Mouse (Mus musculus): ENCODE results near the gene Gnpnat1. TPM values are rescaled to one million over a fixed set of nuclear protein-coding genes. Genes with fewer than 3 reads are reported as not detected.

Gene Gnpnat1
- 0.52 and 1.6 TPM in 2 replicates for polyA plus RNA-seq (2012; rRNA removed; ENCODE audit: low replicate concordance)

GRCm38 (mm10) chr14:45404813-45405212 lies at the start of gene Gnpnat1:
Gnpnat1 (minus strand) TSS chr14:45404913.

GRCm38 (mm10) chr14:45350931-45351859 lies 53.5 kb downstream of the Gnpnat1 start, which contains the start of gene Styx:
Styx (plus strand) TSS chr14:45351093.

DNA sequence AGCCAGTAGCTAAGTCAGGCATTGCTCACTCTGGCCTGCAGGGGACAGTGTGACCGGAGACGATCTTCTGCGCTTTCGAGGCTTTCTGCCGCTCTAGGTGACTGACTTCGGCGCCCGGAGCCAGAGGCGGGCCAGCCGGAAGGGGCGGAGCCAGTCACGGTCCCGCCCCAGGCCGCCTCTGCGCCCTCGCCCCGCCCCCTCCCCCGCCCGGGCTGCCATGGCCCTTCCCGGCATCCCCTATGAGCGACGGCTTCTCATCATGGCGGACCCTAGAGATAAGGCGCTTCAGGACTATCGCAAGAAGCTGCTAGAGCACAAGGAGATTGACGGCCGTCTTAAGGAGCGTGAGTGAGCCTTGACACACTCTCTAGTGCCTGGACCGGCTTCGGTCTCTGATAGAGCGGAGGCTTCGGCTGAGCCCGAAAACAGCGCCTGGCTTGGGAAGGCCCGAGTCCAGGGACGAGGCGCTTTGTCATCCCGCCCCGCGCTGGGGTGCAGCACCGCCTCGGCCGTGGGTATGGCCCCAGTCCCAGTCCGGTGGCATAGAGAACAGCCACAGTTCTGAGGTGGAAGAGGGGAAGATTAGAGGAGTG lies 75.0 kb downstream of the Gnpnat1 start, which contains the start of gene Psmc6:
TSS of gene Psmc6 (plus strand) at position 200 of the 593 bp plus-strand sequence.

Other genes starting within 250 kb of the Gnpnat1 start
- gene Gpr137c, start 185.2 kb downstream of the Gnpnat1 start, polyA plus RNA-seq (2012; rRNA removed; ENCODE audit: low replicate concordance) = 1.5 and 1.8 TPM in 2 replicates
- gene Txndc16, start 184.6 kb downstream of the Gnpnat1 start, polyA plus RNA-seq (2012; rRNA removed; ENCODE audit: low replicate concordance) = 1.3 and 3.7 TPM in 2 replicates
- gene Ero1l, start 86.1 kb downstream of the Gnpnat1 start, polyA plus RNA-seq (2012; rRNA removed; ENCODE audit: low replicate concordance) = 2.5 and 2.8 TPM in 2 replicates
- 3.7 and 4.8 TPM in 2 replicates for gene Psmc6, start 75.1 kb downstream of the Gnpnat1 start, polyA plus RNA-seq (2012; rRNA removed; ENCODE audit: low replicate concordance)
- gene Styx, start 53.8 kb downstream of the Gnpnat1 start, polyA plus RNA-seq (2012; rRNA removed; ENCODE audit: low replicate concordance) = 12.2 and 17.9 TPM in 2 replicates
- 2.3 and 3.5 TPM in 2 replicates for gene Fermt2, start 125.2 kb upstream of the Gnpnat1 start, polyA plus RNA-seq (2012; rRNA removed; ENCODE audit: low replicate concordance)

Measured in duodenum, adult 2 months (tissue).